Mouse (Mus musculus): ENCODE results near the gene Unc45a.

DNA sequence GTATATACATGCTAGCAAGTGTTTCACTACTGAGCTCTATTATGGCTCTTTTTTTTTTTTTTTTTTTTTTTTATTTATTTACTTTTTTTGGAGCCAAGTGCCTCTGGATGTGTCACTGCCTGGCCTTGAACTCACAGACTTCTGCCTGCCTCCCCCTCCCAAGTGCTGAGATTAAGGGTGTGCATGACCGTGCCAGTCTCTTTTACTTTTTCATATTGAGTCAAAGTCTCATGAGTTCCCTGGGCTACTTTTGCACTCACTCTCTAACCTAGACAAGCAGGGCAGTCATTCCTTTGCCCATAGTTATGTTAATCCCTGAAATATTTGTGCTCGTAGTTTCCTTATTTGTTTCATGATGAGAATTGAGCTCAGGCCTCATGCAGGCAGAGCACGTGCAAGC, 59.2 kb downstream of the Unc45a start:
- no peak for TF ChIP-seq CTCF (IDR thresholded peaks at IDR 0.05; ENCODE audit: control insufficient read depth, insufficient read depth, low read length)
- TF ChIP-seq POLR2A (IDR thresholded peaks at IDR 0.05; ENCODE audit: borderline replicate concordance, control insufficient read depth, low read depth, low read length): no peak
